ENCODE assay signal across 9 mouse cellular contexts in the genomic region with DNA sequence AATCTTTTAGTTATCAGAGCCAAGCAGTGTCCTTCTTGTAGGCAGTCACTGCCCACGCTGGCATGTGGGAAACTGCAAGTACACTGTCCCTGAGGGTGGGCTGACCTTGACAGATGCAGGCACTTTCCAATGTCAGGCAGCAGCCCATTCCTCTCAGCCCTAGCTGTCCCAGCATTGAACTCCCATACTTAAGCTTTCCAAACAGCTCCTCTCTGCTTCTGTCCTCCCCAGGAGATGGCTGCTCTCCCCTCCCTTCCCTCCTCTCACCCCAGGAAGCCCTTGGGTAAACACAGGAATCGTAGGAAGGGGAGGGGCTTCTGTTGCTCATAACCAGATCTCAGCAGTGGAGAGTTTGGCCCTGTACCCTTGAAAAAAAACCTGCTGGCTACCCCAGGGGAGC. TPM values are rescaled to one million over a fixed set of nuclear protein-coding genes. Genes with fewer than 3 reads are reported as not detected.
A peak's percentile ranks its signal among the peaks of the same experiment; 100 is the strongest.
DNase-seq lines count a peak whose midpoint lies in the region; ATAC-seq and TF ChIP-seq lines count a peak whose summit lies in the region.
"Had no signal": no experiment of that assay in that cellular context is flagged by ENCODE, and none has a peak within 500 bp of the region (broad histone marks: within the 10 kb centered on the region; RNA-seq: fewer than 3 reads in every experiment).

No protein-coding gene starts in this region.

- H3K36me3 ChIP-seq in heart, embryonic 15.5 days: no peaks in the 10 kb centered on the region
- H3K36me3 ChIP-seq in midbrain, postnatal 0 days (ENCODE audit: insufficient read depth, low read length): no peaks in the 10 kb centered on the region
- H3K36me3 ChIP-seq: G1E had no signal

- 25% methylated on average over 2 of the region's 2 CpGs for WGBS in heart, embryonic 15.5 days
- WGBS in midbrain, postnatal 0 days: 25% methylated on average over 2 of the region's 2 CpGs

- H3K27me3 ChIP-seq in heart, embryonic 15.5 days: no peaks in the 10 kb centered on the region
- H3K27me3 ChIP-seq in midbrain, postnatal 0 days (ENCODE audit: insufficient read depth, low read length): no peaks in the 10 kb centered on the region

- 0 out of 2 replicates have a peak, but pooled peaks have one; percentile 29 for ATAC-seq in heart, embryonic 15.5 days (replicated peaks; ENCODE audit: insufficient number of reproducible peaks, insufficient read depth, low FRiP score, low read depth)
- no peak for ATAC-seq in midbrain, postnatal 0 days (ENCODE audit: low FRiP score)

- peak; percentile 54 for DNase-seq in ovary, postnatal 36 days (ENCODE audit: low spot score)
- no peak for DNase-seq in ovary, postnatal 10 days (ENCODE audit: low spot score)
- peak; percentile 49 to 74 for DNase-seq in kidney, postnatal 25 days
- peak; percentile 55 for DNase-seq in testis, postnatal 14 days (ENCODE audit: low spot score)
- DNase-seq in midbrain, postnatal 0 days (ENCODE audit: low spot score): no peak
- no peak for DNase-seq in cerebellum, postnatal 4 days (ENCODE audit: low spot score in 2 of 2)

- H3K4me3 ChIP-seq in heart, embryonic 15.5 days: no peak overlapping the region
- no peak overlapping the region for H3K4me3 ChIP-seq in midbrain, postnatal 0 days (ENCODE audit: low read depth, low read length)

- H3K9ac ChIP-seq in heart, embryonic 15.5 days: no peak overlapping the region
- H3K9ac ChIP-seq in midbrain, postnatal 0 days (replicated peaks; ENCODE audit: low read length, poor library complexity, severe bottlenecking): no peak overlapping the region

- 0 out of 2 replicates have a peak, but pooled peaks cover 11% of the 10 kb centered on the region for H3K4me1 ChIP-seq in heart, embryonic 15.5 days (replicated peaks)
- H3K4me1 ChIP-seq in midbrain, postnatal 0 days (ENCODE audit: insufficient read depth, low read length): no peaks in the 10 kb centered on the region

- no peak for TF ChIP-seq CTCF in midbrain, postnatal 0 days (IDR thresholded peaks at IDR 0.05)

- peak overlapping the region; percentile 48; the same call in 1 of the 2 replicates for H3K27ac ChIP-seq in heart, embryonic 15.5 days
- H3K27ac ChIP-seq in midbrain, postnatal 0 days (ENCODE audit: low read depth, low read length): no peak overlapping the region
- H3K27ac ChIP-seq: macrophage had no signal

- H3K4me2 ChIP-seq in heart, embryonic 15.5 days: no peak overlapping the region
- no peak overlapping the region for H3K4me2 ChIP-seq in midbrain, postnatal 0 days (ENCODE audit: low read depth, low read length, poor library complexity, severe bottlenecking)

- H3K9me3 ChIP-seq in heart, embryonic 15.5 days (replicated peaks): no peaks in the 10 kb centered on the region
- H3K9me3 ChIP-seq in midbrain, postnatal 0 days (ENCODE audit: low read length): no peaks in the 10 kb centered on the region
- H3K9me3 ChIP-seq: G1E had no signal

RNA-seq across cellular contexts. Expression of a gene that starts 7.0 kb away (rescaled TPM):
- 15.2 and 21.2 TPM in 2 replicates for polyA plus RNA-seq in heart, embryonic 15.5 days (2015; fragmentation: Nextera tagmentation; extraction: Ambion mirVana)
- 76.2 and 91.9 TPM in 2 replicates for total RNA-seq in midbrain, postnatal 0 days (2014; rRNA removed)
- 33.5 and 34.7 TPM in 2 replicates for polyA plus RNA-seq in midbrain, postnatal 0 days (2015; fragmentation: Nextera tagmentation; extraction: Ambion mirVana)

RNA-seq across cellular contexts. Expression of a gene that starts 49.8 kb away (rescaled TPM):
- 54.8 and 57.1 TPM in 2 replicates for polyA plus RNA-seq in heart, embryonic 15.5 days (2015; fragmentation: Nextera tagmentation; extraction: Ambion mirVana)
- total RNA-seq in midbrain, postnatal 0 days (2014; rRNA removed): 96.1 and 101 TPM in 2 replicates
- polyA plus RNA-seq in midbrain, postnatal 0 days (2015; fragmentation: Nextera tagmentation; extraction: Ambion mirVana): 35.9 and 36.9 TPM in 2 replicates

Comparison
In these comparisons a context has a peak if more than half of its experiments do, and no peak if none do; other contexts are left out.
1. DNase-seq: peak in ovary, postnatal 36 days (single experiment), kidney, postnatal 25 days (2 of 2) and testis, postnatal 14 days (single experiment); none in ovary, postnatal 10 days (single experiment), midbrain, postnatal 0 days (single experiment) and cerebellum, postnatal 4 days (0 of 2).